Mouse (Mus musculus) heart, adult 2 months (tissue): ENCODE data around the gene Gphn. TPM values are rescaled to one million over a fixed set of nuclear protein-coding genes. Genes with fewer than 3 reads are reported as not detected.
"Not testable (repeated sequence)": the region's sequence is repeated elsewhere in the genome, so short reads cannot be mapped to it uniquely, and the experiment has no call there.

Source experiments
- DNase-seq, 2 experiments: peaks; one replicate each; pipeline ENCODE4 v3.0.0; 2021
- H3K27ac ChIP-seq: fragments of 200-600 bp; 2 replicates; pipeline ENCODE4 v1.8.1; 2022
- H3K27me3 ChIP-seq: fragments of 200-500 bp; 2 replicates; pipeline ENCODE4 v1.6.1; 2012; ENCODE audit warnings: mild to moderate bottlenecking, low read length, inconsistent platforms, mixed read lengths; ENCODE audit not compliant: control insufficient read depth, insufficient read depth
- H3K36me3 ChIP-seq: fragments of 200-500 bp; 2 replicates; pipeline ENCODE4 v1.6.1; 2012; ENCODE audit warnings: low read length, inconsistent platforms; ENCODE audit not compliant: control insufficient read depth, insufficient read depth
- H3K4me1 ChIP-seq: fragments of 200-500 bp; 2 replicates; pipeline ENCODE4 v1.6.1; 2011; ENCODE audit warnings: low read length; ENCODE audit not compliant: control insufficient read depth, insufficient read depth
- H3K4me3 ChIP-seq: fragments of 200-600 bp; 2 replicates; pipeline ENCODE4 v1.8.1; 2022
- H3K79me2 ChIP-seq: fragments of 200-500 bp; replicated peaks from 2 replicates; pipeline ENCODE4 v1.6.1; 2012; ENCODE audit warnings: mild to moderate bottlenecking, inconsistent platforms, low read length, moderate library complexity, mixed read lengths; ENCODE audit not compliant: control insufficient read depth, insufficient read depth
- H3K9ac ChIP-seq: fragments of 200-500 bp; 2 replicates; pipeline ENCODE4 v1.6.1; 2012; ENCODE audit warnings: low read depth, mild to moderate bottlenecking, control low read depth, inconsistent platforms, low read length, mixed read lengths
- CTCF ChIP-seq: fragments of 200-600 bp; IDR thresholded peaks from 2 replicates; pipeline ENCODE4 v1.8.1; 2022; ENCODE audit warnings: antibody characterized with exemption, mild to moderate bottlenecking, moderate library complexity
- EP300 ChIP-seq: fragments of 200-500 bp; IDR thresholded peaks from 2 replicates; pipeline ENCODE4 v1.6.1; 2011; ENCODE audit warnings: low read depth, low read length, control low read depth; ENCODE audit not compliant: insufficient read depth
- POLR2A ChIP-seq: fragments of 200-500 bp; IDR thresholded peaks from 2 replicates; pipeline ENCODE4 v1.6.1; 2011; ENCODE audit warnings: mild to moderate bottlenecking, low read depth, low read length, control low read depth; ENCODE audit not compliant: insufficient read depth
- WGBS: fragments of 180-500 bp; shearing (Covaris S2); methylation state at CpG from one replicate; pipeline ENCODE4 v1.1.7; 2018; 5-methylcytosine and 5-hydroxymethylcytosine counted together
- intact Hi-C: fragments of 180-260 bp; cut with DNase I; formaldehyde crosslinking; loops from one replicate; pipeline ENCODE4 v1.15.1; 2025
- polyA plus RNA-seq: library from polyadenylated mRNA; depleted of rRNA; stranded (reverse); fragments of >200 nt; gene quantifications from 2 replicates; pipeline ENCODE4 v1.2.3, GENCODE M21; 2012
- total RNA-seq, 2 experiments: library from RNA; stranded (reverse); gene quantifications; 2 replicates each; pipeline ENCODE4 v1.2.3; 2021

Gphn gene
- total and polyA plus RNA-seq, 3 experiments: 12.2 to 23.5 (median 21.4) TPM

DNA sequence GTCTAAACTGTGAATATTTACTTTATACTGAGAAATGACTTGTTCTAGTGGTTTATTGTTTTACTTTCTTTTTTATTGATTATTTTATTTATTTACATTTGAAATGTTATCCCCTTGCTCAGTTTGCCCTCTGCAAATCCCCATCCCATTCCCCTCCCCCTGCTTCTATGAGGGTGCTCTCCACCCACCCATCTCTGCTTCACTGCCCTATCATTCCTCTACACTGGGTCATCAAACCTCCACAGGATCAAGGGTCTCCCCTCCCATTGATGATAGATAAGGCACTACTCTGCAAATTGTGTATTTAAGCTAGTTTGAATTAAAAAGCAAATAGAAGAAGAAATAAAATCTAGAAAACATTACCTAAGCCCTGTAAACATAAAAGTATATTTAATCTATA, 163.1 kb downstream of the Gphn start:
- TF ChIP-seq CTCF (no peak), POLR2A (no peak), EP300 (no peak)
- DNase-seq: no peak
- H3K27me3 ChIP-seq: no peaks in the 10 kb centered on the region
- no peaks in the 10 kb centered on the region for H3K79me2 ChIP-seq
- H3K4me1 ChIP-seq: no peaks in the 10 kb centered on the region
- no peak overlapping the region for H3K4me3 ChIP-seq
- no peak overlapping the region for H3K27ac ChIP-seq
- H3K36me3 ChIP-seq: no peaks in the 10 kb centered on the region; the same call in 1 of the 2 replicates
- intact Hi-C loops: no loop called here
- no peak overlapping the region for H3K9ac ChIP-seq

DNA sequence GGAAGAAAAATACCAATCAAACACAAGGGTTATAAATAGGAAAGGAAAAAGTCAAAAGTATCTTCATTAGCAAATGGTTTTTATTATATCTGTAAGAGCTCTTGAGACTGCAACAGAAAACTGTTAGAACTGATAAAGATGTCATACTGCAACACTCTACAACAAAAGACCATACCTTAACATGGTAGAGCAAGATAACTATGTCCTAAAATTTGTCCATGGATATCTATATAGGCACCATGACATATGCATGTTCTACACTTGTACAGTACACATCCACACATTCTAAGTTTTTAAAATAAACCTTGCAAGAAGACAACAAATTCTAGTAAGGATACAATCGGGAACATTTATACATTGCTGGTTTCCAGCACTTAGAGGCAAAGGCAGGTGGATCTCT, 169.1 kb downstream of the Gphn start:
- 98% methylated on average over 1 of the region's 1 CpGs for WGBS
- DNase-seq: no peak
- H3K27me3 ChIP-seq: no peaks in the 10 kb centered on the region
- H3K27ac ChIP-seq: no peak overlapping the region
- no peak overlapping the region for H3K4me3 ChIP-seq
- H3K79me2 ChIP-seq: no peaks in the 10 kb centered on the region
- TF ChIP-seq EP300: no peak
- TF ChIP-seq CTCF: no peak
- no peak for TF ChIP-seq POLR2A
- no peaks in the 10 kb centered on the region for H3K4me1 ChIP-seq
- intact Hi-C loops: no loop called here
- no peaks in the 10 kb centered on the region for H3K36me3 ChIP-seq
- H3K9ac ChIP-seq: no peak overlapping the region

DNA sequence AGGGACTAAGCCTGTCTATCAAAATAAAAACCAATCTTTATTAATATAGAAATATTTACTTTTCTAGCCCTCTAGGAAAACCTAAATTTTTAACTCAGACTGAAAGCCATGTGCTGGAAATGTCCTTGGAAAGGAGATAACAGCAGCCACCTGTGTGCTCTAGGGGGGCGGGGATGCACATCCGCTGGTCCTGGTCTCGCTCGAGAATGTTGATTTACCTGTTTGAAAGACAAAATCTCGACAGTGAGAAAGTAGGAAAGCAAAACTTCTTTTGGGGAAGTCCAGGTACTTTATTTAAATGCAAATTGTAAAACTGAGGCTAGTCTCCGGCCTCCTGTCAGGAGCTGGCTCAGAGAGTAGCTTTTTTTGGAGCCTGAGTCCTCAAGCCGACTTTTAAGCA, 181.3 kb downstream of the Gphn start:
- DNase-seq, H3K27me3 ChIP-seq, H3K4me3 ChIP-seq, H3K9ac ChIP-seq, intact Hi-C loops, H3K27ac ChIP-seq, H3K36me3 ChIP-seq, H3K4me1 ChIP-seq, H3K79me2 ChIP-seq: not testable (repeated sequence)
- WGBS: 72% methylated on average over 7 of the region's 7 CpGs

DNA sequence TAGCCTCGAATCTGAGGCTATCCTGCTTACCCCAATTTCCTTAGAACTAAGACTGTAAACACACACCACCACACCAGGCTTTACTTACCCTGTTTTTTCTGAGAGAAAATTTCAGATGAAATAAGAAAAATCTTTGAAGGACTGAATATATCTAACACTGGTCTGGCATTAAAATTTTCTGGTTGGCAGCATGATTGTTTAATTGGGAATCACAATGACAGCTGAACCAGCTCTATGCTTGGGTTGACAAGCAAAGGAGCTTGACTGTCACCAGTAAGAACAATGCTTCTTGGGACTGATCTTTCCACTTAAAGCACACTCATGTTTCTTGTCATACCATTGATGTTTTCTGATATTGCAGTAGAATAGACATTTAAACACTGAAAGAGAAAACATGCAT, 296.0 kb downstream of the Gphn start:
- no peak for TF ChIP-seq POLR2A
- no peak for TF ChIP-seq EP300
- no peaks in the 10 kb centered on the region for H3K36me3 ChIP-seq
- H3K27me3 ChIP-seq: no peaks in the 10 kb centered on the region
- no peaks in the 10 kb centered on the region for H3K4me1 ChIP-seq
- no peak for DNase-seq
- H3K9ac ChIP-seq: no peak overlapping the region
- intact Hi-C loops: no loop called here
- H3K27ac ChIP-seq: no peak overlapping the region
- no peak overlapping the region for H3K4me3 ChIP-seq
- 40% methylated on average over 1 of the region's 1 CpGs for WGBS
- no peaks in the 10 kb centered on the region for H3K79me2 ChIP-seq

DNA sequence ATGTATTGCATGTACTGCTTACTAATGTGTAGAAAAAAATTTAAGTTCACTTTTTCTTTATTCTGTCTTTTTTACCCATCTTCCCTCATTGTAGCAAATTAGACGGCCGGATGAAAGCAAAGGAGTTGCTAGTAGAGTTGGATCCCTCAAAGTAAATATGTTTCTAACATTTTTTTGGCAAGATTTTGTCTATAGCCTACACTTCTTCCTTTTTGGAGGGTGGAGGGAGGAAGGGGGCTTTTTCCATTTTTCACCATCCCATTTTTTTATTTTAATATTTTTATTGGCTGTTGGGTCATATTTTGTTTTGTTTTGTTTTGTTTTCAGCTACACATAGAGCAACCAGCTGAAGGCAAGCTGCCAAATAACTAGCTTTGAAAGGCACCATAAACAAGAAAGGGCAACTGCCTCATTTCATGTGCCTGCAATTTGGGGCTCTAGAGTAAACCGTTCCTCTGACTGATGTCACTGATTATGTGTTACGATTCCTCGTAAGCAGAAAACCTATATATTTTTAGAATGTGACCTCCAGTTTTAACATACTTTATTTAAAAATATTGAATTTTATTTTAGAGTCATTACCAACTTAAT, 296.7 kb downstream of the Gphn start:
- no peak for TF ChIP-seq POLR2A
- TF ChIP-seq EP300: no peak
- TF ChIP-seq CTCF: no peak
- 85% methylated on average over 5 of the region's 5 CpGs for WGBS

DNA sequence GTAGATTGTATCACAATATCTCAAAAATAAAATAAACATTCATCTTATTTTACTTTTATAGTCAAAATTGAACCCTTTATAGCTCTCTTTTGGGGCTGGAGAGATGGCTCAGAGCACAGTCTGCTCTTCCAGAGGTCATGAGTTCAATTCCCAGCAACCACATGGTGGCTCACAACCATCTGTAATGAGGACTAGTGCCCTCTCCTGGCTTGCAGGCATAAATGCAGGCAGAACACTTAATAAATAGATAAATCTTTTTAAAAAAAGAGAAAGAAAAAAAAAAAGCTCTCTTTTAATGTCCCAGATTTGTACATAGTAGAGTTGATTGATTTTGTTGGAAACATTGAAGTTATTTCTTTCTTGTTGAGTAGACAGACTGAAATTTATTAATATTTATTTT, 311.4 kb downstream of the Gphn start:
- H3K4me1 ChIP-seq, DNase-seq, H3K9ac ChIP-seq, H3K36me3 ChIP-seq, H3K79me2 ChIP-seq, H3K27ac ChIP-seq, H3K4me3 ChIP-seq, H3K27me3 ChIP-seq, intact Hi-C loops: not testable (repeated sequence)
- TF ChIP-seq CTCF: peak; percentile 50

More for the DNA sequence above, 296.7 kb downstream of the Gphn start:
- Histone ChIP-seq H3K36me3 (no peaks in the 10 kb centered on the region), H3K4me1 (no peaks in the 10 kb centered on the region), H3K79me2 (no peaks in the 10 kb centered on the region), H3K27ac (no peak overlapping the region), H3K27me3 (no peaks in the 10 kb centered on the region), H3K4me3 (no peak overlapping the region), H3K9ac (no peak overlapping the region)
- DNase-seq: no peak
- intact Hi-C loops: no loop called here

DNA sequence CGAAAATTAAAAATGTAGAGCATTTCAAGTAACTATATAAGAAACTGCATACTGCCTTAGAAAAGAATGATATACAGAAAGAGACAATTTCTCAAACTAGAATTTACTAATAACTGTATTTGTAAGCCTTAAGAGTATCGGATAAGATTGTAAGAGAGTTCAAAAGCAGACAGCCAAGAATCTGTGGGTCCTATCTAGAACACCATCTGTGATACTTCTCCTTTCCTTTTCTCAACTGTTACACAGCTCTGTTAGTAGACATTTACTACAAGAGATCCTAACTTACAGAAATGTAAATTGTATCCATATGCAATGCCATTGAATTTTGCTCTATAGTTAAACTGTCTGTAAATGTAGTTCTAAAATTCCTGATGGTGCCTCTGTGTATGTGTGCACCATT, 324.7 kb downstream of the Gphn start:
- Histone ChIP-seq H3K36me3 (no peaks in the 10 kb centered on the region), H3K27me3 (no peaks in the 10 kb centered on the region), H3K9ac (no peak overlapping the region), H3K79me2 (no peaks in the 10 kb centered on the region), H3K4me3 (no peak overlapping the region), H3K27ac (no peak overlapping the region), H3K4me1 (no peaks in the 10 kb centered on the region)
- intact Hi-C loops: no loop called here
- WGBS: 97% methylated on average over 2 of the region's 2 CpGs
- DNase-seq: no peak
- TF ChIP-seq CTCF (no peak), POLR2A (no peak), EP300 (no peak)
